Mouse (Mus musculus): ENCODE measurements around the gene Shc2. TPM values are rescaled to one million over a fixed set of nuclear protein-coding genes. Genes with fewer than 3 reads are reported as not detected.
A peak's percentile ranks its signal among the peaks of the same experiment; 100 is the strongest.

Shc2 gene
- polyA plus RNA-seq, 1 experiment from 2014 or later: 16.7 TPM

- no peak for ATAC-seq (ENCODE audit: low read depth)
- Histone ChIP-seq H3K4me2 (ENCODE audit: low read depth, low read length) (no peak overlapping the region), H3K9ac (replicated peaks; ENCODE audit: low read depth, low read length) (no peak overlapping the region), H3K27ac (ENCODE audit: low read depth, low read length) (no peak overlapping the region), H3K27me3 (ENCODE audit: control insufficient read depth, insufficient read depth, low read length) (no peaks in the 10 kb centered on the region), H3K4me1 (ENCODE audit: control insufficient read depth, insufficient read depth, low read length) (no peaks in the 10 kb centered on the region), H3K36me3 (ENCODE audit: control insufficient read depth, insufficient read depth, low read length) (no peaks in the 10 kb centered on the region), H3K9me3 (ENCODE audit: control insufficient read depth, low read length) (no peaks in the 10 kb centered on the region), H3K4me3 (ENCODE audit: low read depth, low read length) (no peak overlapping the region)
- 77% methylated on average over 7 of the region's 7 CpGs for WGBS
Observed at GRCm38 (mm10) chr10:79652789-79653188, 15.1 kb upstream of the Shc2 start.

- H3K27me3 ChIP-seq (ENCODE audit: control insufficient read depth, insufficient read depth, low read length): no peaks in the 10 kb centered on the region
- 34% methylated on average over 7 of the region's 7 CpGs for WGBS
- H3K9ac ChIP-seq (replicated peaks; ENCODE audit: low read depth, low read length): no peak overlapping the region
- no peak overlapping the region for H3K4me2 ChIP-seq (ENCODE audit: low read depth, low read length)
- no peaks in the 10 kb centered on the region for H3K4me1 ChIP-seq (ENCODE audit: control insufficient read depth, insufficient read depth, low read length)
- no peaks in the 10 kb centered on the region for H3K36me3 ChIP-seq (ENCODE audit: control insufficient read depth, insufficient read depth, low read length)
- peak; percentile 54 for ATAC-seq (ENCODE audit: low read depth)
- no peaks in the 10 kb centered on the region for H3K9me3 ChIP-seq (ENCODE audit: control insufficient read depth, low read length)
- H3K27ac ChIP-seq (ENCODE audit: low read depth, low read length): no peak overlapping the region
- H3K4me3 ChIP-seq (ENCODE audit: low read depth, low read length): no peak overlapping the region
Observed at GRCm38 (mm10) chr10:79649070-79649751, 11.5 kb upstream of the Shc2 start.

- Histone ChIP-seq H3K36me3 (ENCODE audit: control insufficient read depth, insufficient read depth, low read length) (no peaks in the 10 kb centered on the region), H3K4me1 (ENCODE audit: control insufficient read depth, insufficient read depth, low read length) (no peaks in the 10 kb centered on the region), H3K9ac (replicated peaks; ENCODE audit: low read depth, low read length) (no peak within 1 kb of the TSS), H3K27me3 (ENCODE audit: control insufficient read depth, insufficient read depth, low read length) (no peaks in the 10 kb centered on the region), H3K9me3 (ENCODE audit: control insufficient read depth, low read length) (no peaks in the 10 kb centered on the region), H3K4me3 (ENCODE audit: low read depth, low read length) (no peak within 1 kb of the TSS), H3K27ac (ENCODE audit: low read depth, low read length) (no peak within 1 kb of the TSS), H3K4me2 (ENCODE audit: low read depth, low read length) (no peak within 1 kb of the TSS)
- 81% methylated on average over 8 of the region's 8 CpGs for WGBS
- ATAC-seq (ENCODE audit: low read depth): no peak
Observed at GRCm38 (mm10) chr10:79645711-79646110, 8.0 kb upstream of the Shc2 start, which contains the start of gene Odf3l2. Odf3l2 (minus strand) TSS chr10:79645738.

- H3K4me2 ChIP-seq (ENCODE audit: low read depth, low read length): peak overlapping the region; percentile 78
- peak overlapping the region; percentile 94 for H3K27ac ChIP-seq (ENCODE audit: low read depth, low read length)
- peaks cover 13% of the 10 kb centered on the region; the same call in 1 of the 2 replicates for H3K4me1 ChIP-seq (ENCODE audit: control insufficient read depth, insufficient read depth, low read length)
- H3K9ac ChIP-seq (replicated peaks; ENCODE audit: low read depth, low read length): peak overlapping the region; percentile 89
- H3K27me3 ChIP-seq (ENCODE audit: control insufficient read depth, insufficient read depth, low read length): peaks cover 8% of the 10 kb centered on the region; the same call in 1 of the 2 replicates
- 5% methylated on average over 23 of the region's 23 CpGs for WGBS
- no peaks in the 10 kb centered on the region for H3K36me3 ChIP-seq (ENCODE audit: control insufficient read depth, insufficient read depth, low read length)
- H3K4me3 ChIP-seq (ENCODE audit: low read depth, low read length): peak overlapping the region; percentile 79
- ATAC-seq (ENCODE audit: low read depth): peak; percentile 23; the same call in 1 of the 2 replicates
- no peaks in the 10 kb centered on the region for H3K9me3 ChIP-seq (ENCODE audit: control insufficient read depth, low read length)
Observed at GRCm38 (mm10) chr10:79638486-79639204, 927 bp upstream of the Shc2 start.

- ATAC-seq (ENCODE audit: low read depth): no peak; the same call in 1 of the 2 replicates
Observed at GRCm38 (mm10) chr10:79636287-79636686, 1.4 kb downstream of the Shc2 start.

GRCm38 (mm10) chr10:79633006-79633777 is 4.5 kb downstream of the Shc2 start:
- no peaks in the 10 kb centered on the region for H3K36me3 ChIP-seq (ENCODE audit: control insufficient read depth, insufficient read depth, low read length)
- H3K9ac ChIP-seq (replicated peaks; ENCODE audit: low read depth, low read length): no peak overlapping the region
- ATAC-seq (ENCODE audit: low read depth): no peak
- no peak overlapping the region for H3K27ac ChIP-seq (ENCODE audit: low read depth, low read length)
- 85% methylated on average over 17 of the region's 17 CpGs for WGBS
- no peak overlapping the region for H3K4me2 ChIP-seq (ENCODE audit: low read depth, low read length)
- H3K27me3 ChIP-seq (ENCODE audit: control insufficient read depth, insufficient read depth, low read length): no peaks in the 10 kb centered on the region
- no peaks in the 10 kb centered on the region for H3K9me3 ChIP-seq (ENCODE audit: control insufficient read depth, low read length)
- no peak overlapping the region for H3K4me3 ChIP-seq (ENCODE audit: low read depth, low read length)
- H3K4me1 ChIP-seq (ENCODE audit: control insufficient read depth, insufficient read depth, low read length): peaks cover 5% of the 10 kb centered on the region; the same call in 1 of the 2 replicates

More at GRCm38 (mm10) chr10:79636287-79636686, 1.4 kb downstream of the Shc2 start:
- Histone ChIP-seq H3K9ac (replicated peaks; ENCODE audit: low read depth, low read length) (peak overlapping the region; percentile 89), H3K9me3 (ENCODE audit: control insufficient read depth, low read length) (no peaks in the 10 kb centered on the region), H3K4me1 (ENCODE audit: control insufficient read depth, insufficient read depth, low read length) (peaks cover 13% of the 10 kb centered on the region; the same call in 1 of the 2 replicates), H3K4me2 (ENCODE audit: low read depth, low read length) (peak overlapping the region; percentile 78), H3K4me3 (ENCODE audit: low read depth, low read length) (peak overlapping the region; percentile 79), H3K36me3 (ENCODE audit: control insufficient read depth, insufficient read depth, low read length) (no peaks in the 10 kb centered on the region), H3K27ac (ENCODE audit: low read depth, low read length) (peak overlapping the region; percentile 94), H3K27me3 (ENCODE audit: control insufficient read depth, insufficient read depth, low read length) (peaks cover 8% of the 10 kb centered on the region; the same call in 1 of the 2 replicates)
- WGBS: 70% methylated on average over 8 of the region's 8 CpGs

- Histone ChIP-seq H3K9me3 (ENCODE audit: control insufficient read depth, low read length) (no peaks in the 10 kb centered on the region), H3K27ac (ENCODE audit: low read depth, low read length) (no peak overlapping the region), H3K27me3 (ENCODE audit: control insufficient read depth, insufficient read depth, low read length) (no peaks in the 10 kb centered on the region), H3K4me1 (ENCODE audit: control insufficient read depth, insufficient read depth, low read length) (0 out of 2 replicates have a peak, but pooled peaks cover 1% of the 10 kb centered on the region), H3K9ac (replicated peaks; ENCODE audit: low read depth, low read length) (no peak overlapping the region), H3K4me3 (ENCODE audit: low read depth, low read length) (no peak overlapping the region), H3K36me3 (ENCODE audit: control insufficient read depth, insufficient read depth, low read length) (no peaks in the 10 kb centered on the region), H3K4me2 (ENCODE audit: low read depth, low read length) (no peak overlapping the region)
- 65% methylated on average over 4 of the region's 4 CpGs for WGBS
- ATAC-seq (ENCODE audit: low read depth): no peak
Observed at GRCm38 (mm10) chr10:79631432-79631831, 6.3 kb downstream of the Shc2 start.

GRCm38 (mm10) chr10:79628377-79628776 is 9.3 kb downstream of the Shc2 start:
- no peaks in the 10 kb centered on the region for H3K9me3 ChIP-seq (ENCODE audit: control insufficient read depth, low read length)
- H3K4me2 ChIP-seq (ENCODE audit: low read depth, low read length): no peak overlapping the region
- 84% methylated on average over 5 of the region's 5 CpGs for WGBS
- ATAC-seq (ENCODE audit: low read depth): no peak
- H3K9ac ChIP-seq (replicated peaks; ENCODE audit: low read depth, low read length): no peak overlapping the region
- no peak overlapping the region for H3K27ac ChIP-seq (ENCODE audit: low read depth, low read length)
- no peak overlapping the region for H3K4me3 ChIP-seq (ENCODE audit: low read depth, low read length)
- H3K27me3 ChIP-seq (ENCODE audit: control insufficient read depth, insufficient read depth, low read length): no peaks in the 10 kb centered on the region
- no peaks in the 10 kb centered on the region for H3K36me3 ChIP-seq (ENCODE audit: control insufficient read depth, insufficient read depth, low read length)
- H3K4me1 ChIP-seq (ENCODE audit: control insufficient read depth, insufficient read depth, low read length): no peaks in the 10 kb centered on the region
